Mouse (Mus musculus): Measurements from ENCODE around the gene Tcp11.

The Tcp11 gene

DNA sequence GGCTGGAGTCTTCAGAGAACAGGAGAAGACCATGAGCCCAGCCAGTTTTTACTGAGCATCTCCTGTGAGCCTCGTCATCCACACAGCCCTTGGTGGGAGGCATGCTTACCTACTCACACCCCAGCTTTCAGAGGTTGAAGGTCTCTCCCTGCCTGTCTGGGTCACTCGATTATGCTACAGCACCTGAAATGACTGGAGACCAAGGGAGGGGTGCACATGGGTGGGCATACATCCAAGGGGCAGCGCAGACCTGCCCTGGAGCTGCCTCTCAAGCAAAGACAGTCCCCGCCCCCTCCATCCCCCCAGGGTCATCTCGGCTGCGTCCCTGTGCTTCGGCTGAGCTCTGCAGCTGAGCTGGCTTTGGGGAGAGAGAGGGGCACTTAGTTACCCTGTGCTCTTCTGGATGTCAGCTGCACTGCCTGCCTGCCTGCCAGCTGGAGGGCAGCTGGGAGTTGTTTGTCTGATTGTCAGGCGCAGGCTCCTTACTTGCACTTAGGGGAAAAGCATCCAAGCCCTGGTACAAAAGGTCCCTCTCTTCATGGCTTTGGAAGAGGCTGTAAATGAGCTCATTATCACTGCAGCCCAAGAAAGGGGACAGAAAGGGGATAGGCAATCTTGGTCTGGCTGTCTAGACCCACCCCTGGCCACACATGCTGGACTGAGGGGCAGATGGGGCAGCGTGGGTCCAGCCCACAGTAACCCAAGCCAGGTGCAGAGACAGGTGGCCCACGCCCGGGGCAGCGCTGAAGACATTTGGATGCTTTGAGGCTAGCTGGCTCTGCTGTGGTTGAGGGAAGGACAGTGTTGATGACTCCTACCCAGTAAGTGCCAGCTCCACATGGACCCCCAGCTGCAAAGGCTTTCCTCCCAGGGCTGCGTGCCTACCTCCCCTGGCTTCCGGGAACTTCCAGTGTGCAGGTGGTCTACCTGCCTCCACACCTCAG is 43.4 kb downstream of the Tcp11 start:
- DNase-seq (ENCODE audit: low spot score) = no peak

DNA sequence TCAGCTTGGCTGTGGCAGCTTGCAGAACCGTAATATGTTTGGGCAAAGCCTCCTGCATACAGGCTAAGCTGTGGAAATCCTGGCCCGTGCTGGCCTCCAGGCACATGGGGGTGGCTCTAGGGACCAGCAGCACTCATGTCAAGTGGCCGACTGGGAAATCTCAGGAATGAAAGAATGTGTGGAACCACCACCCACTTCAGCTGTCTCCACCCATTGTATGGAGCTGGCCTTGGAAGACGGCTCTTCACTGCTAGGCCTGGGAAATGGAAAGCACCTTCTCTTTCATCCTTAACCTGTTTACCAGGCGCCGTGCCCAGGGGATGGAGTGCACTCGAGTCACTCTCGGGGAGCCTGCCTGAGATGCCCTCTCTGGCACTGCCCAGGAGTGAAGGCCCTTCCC is 45.5 kb downstream of the Tcp11 start:
- DNase-seq (ENCODE audit: low spot score) = no peak

DNA sequence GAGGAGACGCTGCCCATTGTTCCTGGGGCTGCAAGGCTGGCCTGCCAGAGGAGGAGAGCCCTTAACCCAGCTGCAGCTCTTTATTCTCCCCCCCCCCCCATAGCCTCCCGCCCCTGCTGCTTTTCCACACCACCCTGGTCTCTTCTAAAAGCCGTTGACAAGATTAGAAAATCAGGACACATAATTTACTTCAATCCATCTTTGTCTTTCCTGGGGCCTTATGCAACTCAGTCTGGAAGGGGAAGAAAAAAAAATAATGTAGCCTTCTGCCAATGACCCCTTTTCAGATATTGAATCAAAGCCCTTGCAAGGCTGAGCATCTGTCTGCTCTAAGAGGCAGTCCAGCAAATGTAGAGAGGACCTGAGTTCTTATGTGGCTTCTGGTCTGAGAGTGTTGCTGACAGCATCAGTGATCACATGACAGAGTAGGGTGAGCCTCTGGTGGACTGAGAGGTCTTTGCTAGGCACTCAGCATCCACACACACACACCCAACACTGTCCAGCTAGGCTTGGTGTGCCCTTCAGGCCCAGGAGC is 47.3 kb downstream of the Tcp11 start:
- no peak for DNase-seq (ENCODE audit: low spot score)

DNA sequence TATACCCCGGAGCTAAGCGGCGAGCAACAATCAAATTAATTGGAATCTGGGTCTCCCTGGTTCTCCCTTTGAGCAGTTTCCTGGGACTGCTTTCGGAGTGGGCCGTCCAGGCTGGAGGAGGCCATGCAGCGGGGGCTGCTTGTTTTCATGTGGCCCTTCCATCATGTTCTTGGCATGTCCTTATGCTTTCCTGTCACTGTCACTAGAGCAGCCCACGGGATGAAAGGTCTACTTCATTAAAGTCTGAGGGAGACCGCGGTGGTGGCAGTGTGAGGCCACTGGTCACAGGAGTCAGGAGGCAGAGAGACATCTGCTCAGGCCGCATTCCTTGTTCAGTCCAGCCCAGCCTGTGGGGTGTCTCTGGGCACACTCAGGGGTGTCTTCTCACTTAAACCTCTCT is 48.2 kb downstream of the Tcp11 start:
- no peak for DNase-seq (ENCODE audit: low spot score)

DNA sequence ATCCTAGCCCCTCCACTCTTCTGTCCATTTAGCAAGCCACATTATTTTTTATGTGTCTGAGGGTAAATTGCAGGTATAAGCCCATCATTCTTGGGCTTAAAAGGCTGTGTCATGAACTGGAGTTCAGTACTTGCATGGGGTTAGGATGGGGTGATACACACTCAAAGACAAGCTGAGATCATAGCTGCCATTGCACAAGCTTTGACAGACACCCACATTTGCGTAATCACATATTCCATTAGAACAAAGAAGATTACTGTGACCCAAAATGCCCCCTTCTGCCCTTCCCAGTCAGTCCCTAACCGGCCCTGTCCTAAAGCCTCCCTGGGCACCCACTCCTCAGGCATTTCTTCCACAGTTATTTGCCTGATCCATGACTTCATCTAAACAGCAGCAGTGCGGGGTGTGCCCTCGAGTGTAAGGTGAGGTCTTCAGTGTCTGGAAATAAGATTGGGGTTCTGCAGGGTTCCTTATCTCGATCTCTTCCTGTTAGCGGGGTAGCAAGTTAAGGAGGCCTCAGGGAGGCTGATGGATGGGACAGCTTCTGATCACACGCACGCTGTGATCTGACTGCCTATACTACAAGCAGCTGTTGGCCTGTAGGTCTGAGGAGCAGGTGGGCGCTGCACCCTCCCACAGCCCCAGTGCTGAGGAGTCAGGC is 49.0 kb downstream of the Tcp11 start:
- no peak for DNase-seq (ENCODE audit: low spot score)

DNA sequence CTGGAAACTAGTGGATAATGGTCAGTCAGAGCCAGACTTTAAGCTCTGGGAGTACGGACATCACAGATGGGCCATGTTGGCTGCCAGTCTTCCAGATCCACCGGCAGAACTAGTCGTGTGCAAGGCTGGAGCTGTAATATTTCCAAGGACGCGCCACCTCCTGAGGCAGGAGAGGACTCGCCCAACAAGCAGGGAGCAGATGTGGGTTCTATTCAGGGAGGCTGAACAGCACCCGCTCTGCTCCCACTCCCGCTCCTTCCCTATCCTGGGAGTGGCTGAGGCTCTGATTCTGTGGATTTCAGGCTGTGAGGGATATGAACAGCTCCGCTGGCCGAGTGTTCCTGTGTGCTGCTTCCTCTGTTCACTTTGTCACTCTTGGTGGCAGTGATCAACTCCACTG is 50.0 kb downstream of the Tcp11 start:
- no peak for DNase-seq (ENCODE audit: low spot score)

DNA sequence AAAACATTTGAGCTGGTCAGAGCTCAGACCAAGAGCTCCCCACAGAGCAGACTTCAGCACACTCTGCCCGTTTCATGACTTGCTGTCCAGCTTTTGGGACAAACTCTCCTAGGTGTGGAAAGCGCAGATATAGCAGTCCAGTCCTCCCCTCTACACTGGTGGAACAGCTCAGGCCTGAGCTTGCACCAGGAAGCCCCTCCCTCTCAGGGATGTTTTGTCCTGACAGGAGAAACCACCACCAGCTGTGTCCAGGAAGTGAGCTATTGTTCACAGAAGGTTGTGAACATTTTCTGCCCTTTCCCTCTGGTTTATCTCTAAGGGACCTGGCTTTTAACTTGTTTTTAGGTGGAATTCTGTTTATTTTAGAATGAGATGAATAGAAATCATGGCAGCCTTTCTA is 51.1 kb downstream of the Tcp11 start:
- no peak for DNase-seq (ENCODE audit: low spot score)

DNA sequence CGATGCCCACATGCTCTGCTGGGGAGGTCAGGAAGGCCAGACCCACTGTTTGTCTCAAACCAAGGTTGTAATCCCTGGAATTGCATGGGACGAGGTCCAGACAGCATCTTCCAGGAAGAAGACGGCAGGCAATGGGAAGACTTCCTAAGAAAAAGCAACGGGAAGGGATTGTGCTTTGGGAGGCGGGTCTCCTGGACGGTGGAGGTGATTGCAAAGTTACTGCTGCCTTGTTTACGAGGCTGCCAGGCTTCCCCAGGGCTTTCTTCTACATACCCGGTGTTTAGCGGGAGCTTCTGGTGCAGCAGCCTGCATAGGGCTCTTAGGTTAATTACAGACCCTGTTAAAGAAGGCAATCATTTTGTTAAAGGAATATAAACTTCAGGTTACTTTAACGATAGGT is 52.2 kb downstream of the Tcp11 start:
- no peak for DNase-seq (ENCODE audit: low spot score)

DNA sequence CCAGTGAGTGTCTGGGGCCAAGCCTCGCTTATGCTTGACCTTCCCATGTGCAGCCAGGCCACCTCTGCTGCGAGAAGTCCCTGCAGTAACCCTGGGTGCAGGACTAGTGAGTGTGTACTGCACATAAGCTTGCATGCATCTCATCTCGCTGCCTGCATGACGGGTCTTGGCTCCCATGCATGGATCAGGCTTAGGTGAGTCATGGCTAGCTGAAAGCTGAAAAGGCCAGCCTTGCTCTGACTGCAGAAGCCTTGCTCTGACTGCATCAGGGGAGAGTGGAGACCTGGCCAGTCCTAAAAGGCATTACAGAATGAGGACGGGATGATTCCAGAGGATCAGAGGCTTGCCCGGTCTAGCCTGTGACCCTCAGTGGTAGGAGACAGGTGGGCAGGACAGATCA is 53.2 kb downstream of the Tcp11 start:
- no peak for DNase-seq (ENCODE audit: low spot score)

DNA sequence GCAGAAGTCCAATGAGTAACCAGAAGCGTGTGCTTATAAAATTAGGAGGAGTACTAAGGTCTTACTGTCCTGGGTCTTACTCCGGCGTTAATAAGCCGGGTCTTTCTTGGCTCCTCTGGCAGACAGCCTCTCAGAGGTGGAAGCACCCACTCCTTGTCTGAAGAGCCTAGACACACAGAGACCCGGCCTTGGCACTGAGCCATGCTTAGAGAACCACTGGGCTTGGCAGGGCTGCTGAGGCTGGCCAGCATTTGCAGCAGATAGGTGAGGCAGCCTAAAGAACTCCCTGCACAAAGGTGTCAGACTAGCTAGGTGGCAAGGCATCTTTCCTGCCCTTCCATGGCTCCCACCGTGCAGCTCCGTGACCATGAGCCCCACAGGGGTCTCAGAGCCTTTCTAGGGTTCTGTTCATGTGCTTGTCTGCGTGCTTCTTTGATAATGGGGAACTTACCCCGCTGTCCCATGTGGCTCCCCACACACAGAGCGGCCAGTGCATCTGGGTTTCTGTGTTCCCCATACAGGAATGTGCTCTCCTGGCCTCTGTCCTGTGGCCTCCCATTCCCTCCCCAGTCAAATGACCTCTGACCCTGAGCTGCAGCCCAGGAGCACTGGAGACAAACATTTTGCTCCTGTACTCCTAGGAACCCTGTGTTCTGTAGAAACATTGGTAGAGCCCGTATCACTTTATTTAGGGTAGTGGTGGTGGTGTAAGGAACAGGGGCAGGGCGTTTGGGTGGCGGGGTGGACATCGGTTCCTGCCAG is 54.1 kb downstream of the Tcp11 start:
- no peak for DNase-seq (ENCODE audit: low spot score)

DNA sequence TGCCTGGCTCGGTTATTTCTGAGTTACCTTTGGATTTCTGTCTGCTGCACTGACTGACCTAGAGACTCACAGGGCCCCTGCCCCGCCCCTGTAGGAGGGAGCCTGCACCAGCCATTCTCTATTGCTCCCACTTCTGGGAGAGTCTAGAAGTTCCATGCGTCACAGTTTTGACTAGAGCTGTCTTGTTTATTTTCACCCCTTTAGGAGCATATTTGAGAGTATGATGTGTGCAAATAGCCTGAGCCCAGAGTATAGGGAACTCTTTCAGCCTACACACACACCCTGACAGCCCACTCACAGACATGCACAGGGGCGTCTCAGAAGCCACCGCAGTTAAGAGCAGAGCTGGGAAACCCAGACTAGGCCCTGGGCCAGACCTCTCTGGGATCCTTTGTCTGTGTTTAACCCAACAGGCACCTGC is 54.9 kb downstream of the Tcp11 start:
- DNase-seq (ENCODE audit: low spot score) = no peak

DNA sequence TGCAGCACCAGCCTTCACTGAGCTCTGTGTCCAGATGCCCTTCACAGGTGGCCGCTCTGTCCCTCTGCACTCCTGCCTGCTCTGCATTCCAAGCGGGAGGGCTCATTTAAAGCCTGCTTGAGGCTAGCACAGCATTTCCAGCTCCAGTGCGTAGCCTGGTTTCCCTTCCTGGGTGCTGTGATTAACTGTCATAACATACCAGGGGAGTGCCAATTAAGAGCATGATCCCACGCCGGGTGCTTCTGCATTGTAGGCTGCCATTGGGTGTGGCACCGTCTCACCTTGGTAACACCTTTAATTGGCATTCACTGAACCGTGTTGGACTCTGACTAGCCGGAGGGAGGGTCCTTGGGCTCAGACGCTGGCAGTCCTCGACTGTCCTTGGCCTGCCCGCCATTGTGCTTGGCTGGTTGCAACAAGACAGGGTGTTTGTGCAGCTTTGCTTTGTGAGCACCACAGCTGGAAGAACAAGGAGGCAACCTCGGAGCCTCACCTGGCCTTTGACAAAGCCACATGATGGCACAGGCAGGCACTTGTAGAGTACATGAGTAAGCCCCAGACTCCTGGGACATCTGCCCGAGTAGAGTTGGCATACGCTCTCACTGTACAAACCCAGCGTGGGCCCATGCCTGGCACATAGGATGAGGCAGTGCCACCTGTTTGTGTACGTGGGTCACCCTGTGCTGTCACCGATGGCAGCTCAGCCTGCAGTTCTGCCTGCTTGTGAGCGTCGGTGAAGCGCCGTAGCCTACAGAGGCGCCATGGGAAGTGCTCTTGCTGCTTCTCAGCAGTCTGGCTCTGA is 57.4 kb downstream of the Tcp11 start:
- no peak for DNase-seq (ENCODE audit: low spot score)

DNA sequence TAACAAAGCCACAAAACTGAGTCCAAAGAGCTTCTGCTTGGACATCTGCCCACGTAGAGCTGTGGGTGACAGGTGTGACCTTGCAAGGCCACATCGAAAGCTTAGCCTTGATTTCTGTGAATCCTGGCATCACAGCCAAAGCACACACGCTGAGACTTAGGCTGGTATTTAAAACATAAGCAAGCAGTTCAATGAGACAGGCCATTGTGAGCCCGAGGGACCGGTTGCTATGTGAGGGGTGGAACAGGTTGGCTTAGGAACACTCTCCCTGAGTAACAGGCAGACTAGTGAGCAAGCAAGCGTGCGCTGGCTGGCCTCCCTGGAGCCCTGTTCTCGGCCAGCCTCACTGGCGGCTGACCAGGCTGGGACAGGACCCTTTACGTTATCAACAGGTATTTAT is 58.5 kb downstream of the Tcp11 start:
- no peak for DNase-seq (ENCODE audit: low spot score)

DNA sequence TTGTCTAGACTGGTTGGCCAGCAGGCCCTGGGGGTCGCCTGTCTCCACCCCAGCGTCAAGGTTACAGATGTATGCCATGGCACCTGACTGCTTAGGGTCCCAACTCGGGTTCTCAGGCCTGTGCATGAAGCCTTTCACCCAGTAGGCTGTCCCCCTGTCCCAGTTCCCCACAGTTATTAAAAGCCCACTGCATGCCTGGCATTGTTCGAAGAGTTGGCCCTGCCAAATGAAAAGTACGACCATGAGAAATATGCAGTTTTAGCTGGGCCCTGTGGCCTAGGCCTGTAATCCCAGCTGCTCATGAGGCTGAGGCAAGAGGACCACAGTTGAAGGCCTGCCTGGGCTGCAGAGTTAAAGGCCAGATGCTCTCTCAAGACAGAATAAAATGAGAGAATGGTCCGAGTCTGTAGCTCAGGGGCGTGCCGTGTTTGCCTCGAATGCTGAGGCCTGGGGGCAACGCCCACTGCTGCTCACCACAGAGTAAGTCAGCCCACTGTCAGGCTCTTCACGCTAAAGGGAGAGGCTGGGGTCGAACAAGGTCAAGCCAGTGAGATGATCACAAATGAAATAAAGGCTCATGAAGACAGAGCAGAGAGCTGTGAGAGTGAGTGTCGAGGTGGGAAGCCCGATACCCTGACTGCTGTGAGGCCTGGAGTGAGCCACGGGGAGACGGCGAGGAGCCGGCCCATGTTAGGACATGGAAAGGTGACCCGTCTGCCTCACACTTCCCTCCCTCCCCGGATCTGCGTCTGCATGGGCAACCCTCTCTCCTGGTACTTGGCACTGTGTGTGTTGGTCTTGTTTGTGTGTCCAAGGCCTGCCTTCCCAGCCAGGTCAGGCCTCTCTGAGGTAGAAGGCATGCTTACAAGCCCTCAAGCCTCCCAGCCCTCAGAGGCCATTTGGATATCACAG is 60.4 kb downstream of the Tcp11 start:
- no peak for DNase-seq (ENCODE audit: low spot score)

DNA sequence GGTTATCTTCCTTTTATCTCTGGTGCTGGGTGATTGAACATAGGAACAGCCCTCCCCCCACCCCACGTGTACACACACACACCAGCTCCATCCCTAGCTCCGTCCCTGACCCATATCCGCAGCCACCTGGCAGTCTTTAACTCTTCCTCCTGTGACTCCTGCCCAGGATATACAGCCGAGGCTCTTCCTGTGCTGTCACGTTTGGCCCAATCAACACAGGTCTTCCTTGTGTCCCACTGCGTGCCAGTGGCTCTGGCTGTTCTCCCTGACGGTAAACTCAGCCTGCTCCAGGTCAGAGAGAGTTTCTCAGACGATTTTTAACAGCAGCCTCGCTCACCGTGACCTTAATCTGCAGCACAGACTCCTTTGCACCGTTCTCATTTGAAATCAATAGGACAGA is 61.7 kb downstream of the Tcp11 start:
- DNase-seq (ENCODE audit: low spot score) = no peak

DNA sequence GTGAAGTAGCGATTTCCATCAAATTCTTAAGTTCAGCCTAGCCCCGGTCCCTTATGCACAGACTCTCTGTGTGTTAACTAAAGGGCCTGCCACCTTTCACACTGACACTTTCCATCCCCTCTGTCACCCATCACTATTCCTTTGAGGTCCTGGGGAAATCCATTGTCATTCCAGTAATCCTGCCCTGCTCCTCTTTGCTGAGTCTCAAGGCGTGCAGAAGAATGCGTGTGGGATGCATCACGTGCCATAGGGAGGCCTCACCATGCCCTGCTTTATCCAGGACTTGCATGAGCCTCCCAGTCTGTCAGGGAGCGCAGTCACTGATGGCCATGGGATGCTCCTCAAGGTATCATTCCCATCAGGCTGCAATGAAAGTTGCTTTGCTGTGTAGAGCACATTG is 62.1 kb downstream of the Tcp11 start:
- DNase-seq (ENCODE audit: low spot score) = no peak
